Mouse (Mus musculus): ENCODE results near the gene Arid4a. TPM values are rescaled to one million over a fixed set of nuclear protein-coding genes. Genes with fewer than 3 reads are reported as not detected.
"Not testable (repeated sequence)": the region's sequence is repeated elsewhere in the genome, so short reads cannot be mapped to it uniquely, and the experiment has no call there.

Gene Arid4a
- polyA plus RNA-seq, 1 experiment from 2014 or later: 35.7 TPM

DNA sequence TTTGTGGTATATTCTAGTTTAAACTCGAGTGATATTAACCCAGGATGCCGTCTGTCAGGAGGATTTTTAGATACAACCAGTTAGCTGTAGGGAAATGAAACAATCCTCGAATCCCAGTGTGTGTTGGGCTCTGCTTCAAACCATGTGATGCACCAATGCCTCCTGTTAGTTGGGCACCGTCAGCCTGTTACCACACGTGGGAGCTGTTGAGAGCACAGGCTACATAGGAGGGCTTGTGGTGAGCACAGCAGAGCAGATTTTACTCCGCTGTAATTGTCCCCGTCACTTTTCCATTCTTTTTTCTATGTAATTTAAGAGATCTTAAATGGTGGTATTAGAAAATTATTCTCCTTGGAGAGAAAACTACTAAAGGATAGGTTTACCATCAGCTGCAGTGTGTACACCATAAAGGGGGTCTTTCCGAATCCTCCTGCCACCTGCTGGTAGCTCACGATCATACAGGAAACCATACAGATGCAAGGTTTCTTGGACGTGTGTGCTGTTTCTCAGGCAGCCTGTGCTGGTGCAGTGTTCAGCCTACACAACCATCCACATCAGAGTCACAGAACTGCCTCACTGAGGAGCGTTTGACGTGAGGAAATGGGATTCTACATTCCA lies 57.4 kb downstream of the Arid4a start:
- H3K4me2 ChIP-seq (ENCODE audit: low read depth, low read length, severe bottlenecking): no peak overlapping the region
- peaks cover 8% of the 10 kb centered on the region for H3K36me3 ChIP-seq (ENCODE audit: control insufficient read depth, insufficient read depth, low read length)
- no peak overlapping the region for H3K4me3 ChIP-seq (ENCODE audit: low read depth, low read length)
- H3K27me3 ChIP-seq (ENCODE audit: control insufficient read depth, insufficient read depth, low read length): no peaks in the 10 kb centered on the region
- WGBS: 66% methylated on average over 12 of the region's 12 CpGs
- no peak overlapping the region for H3K9ac ChIP-seq (ENCODE audit: low read length)
- H3K27ac ChIP-seq (ENCODE audit: low read depth, low read length): no peak overlapping the region
- DNase-seq (ENCODE audit: low spot score): no peak
- no peaks in the 10 kb centered on the region for H3K4me1 ChIP-seq (replicated peaks; ENCODE audit: control insufficient read depth, insufficient read depth, low read length)
- peak; percentile 56; the same call in 1 of the 2 replicates for ATAC-seq (replicated peaks; ENCODE audit: low FRiP score)
- H3K9me3 ChIP-seq (ENCODE audit: control insufficient read depth, low read length): no peaks in the 10 kb centered on the region

DNA sequence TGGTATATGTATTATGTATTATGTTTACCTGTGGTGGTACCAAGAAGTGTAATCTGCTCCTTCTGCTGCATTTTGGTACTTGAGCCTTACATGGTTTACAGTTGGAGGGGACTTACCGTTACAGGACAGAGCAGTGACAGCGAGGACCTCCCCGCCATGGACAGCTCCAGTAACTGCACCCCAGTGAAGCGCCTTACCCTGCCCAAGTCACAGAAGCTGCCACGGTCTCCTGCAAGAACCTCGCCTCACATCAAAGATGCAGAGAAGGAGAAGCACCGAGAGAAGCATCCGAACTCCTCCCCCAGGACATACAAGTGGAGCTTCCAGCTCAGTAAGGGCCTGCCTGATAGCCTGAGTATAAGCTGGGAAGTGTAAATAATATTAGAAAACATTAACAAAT lies 70.5 kb downstream of the Arid4a start:
- Histone ChIP-seq H3K27ac (ENCODE audit: low read depth, low read length) (no peak overlapping the region), H3K36me3 (ENCODE audit: control insufficient read depth, insufficient read depth, low read length) (no peaks in the 10 kb centered on the region; the same call in 1 of the 2 replicates), H3K4me2 (ENCODE audit: low read depth, low read length, severe bottlenecking) (no peak overlapping the region), H3K4me1 (replicated peaks; ENCODE audit: control insufficient read depth, insufficient read depth, low read length) (no peaks in the 10 kb centered on the region), H3K9ac (ENCODE audit: low read length) (no peak overlapping the region), H3K27me3 (ENCODE audit: control insufficient read depth, insufficient read depth, low read length) (no peaks in the 10 kb centered on the region), H3K4me3 (ENCODE audit: low read depth, low read length) (no peak overlapping the region), H3K9me3 (ENCODE audit: control insufficient read depth, low read length) (no peaks in the 10 kb centered on the region)
- WGBS: 92% methylated on average over 8 of the region's 8 CpGs
- DNase-seq (ENCODE audit: low spot score): no peak
- no peak for ATAC-seq (replicated peaks; ENCODE audit: low FRiP score)

DNA sequence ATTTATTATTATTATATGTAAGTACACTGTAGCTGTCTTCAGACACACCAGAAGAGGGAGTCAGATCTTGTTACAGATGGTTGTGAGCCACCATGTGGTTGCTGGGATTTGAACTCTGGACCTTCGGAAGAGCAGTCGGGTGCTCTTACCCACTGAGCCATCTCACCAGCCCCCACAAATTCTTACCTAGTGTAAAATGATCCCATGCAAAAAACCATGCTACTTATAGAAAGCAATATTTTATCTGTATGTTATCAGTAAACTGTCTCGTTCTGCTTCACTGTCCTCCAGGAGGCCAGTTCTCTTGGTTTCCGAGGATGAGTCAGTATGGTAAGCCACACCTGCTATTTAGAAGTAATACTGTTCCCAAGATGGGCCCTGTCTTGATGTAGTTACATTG lies 88.5 kb downstream of the Arid4a start:
- not testable (repeated sequence) for H3K27ac ChIP-seq (ENCODE audit: low read depth, low read length); H3K4me2 ChIP-seq (ENCODE audit: low read depth, low read length, severe bottlenecking); H3K9ac ChIP-seq (ENCODE audit: low read length); H3K36me3 ChIP-seq (ENCODE audit: control insufficient read depth, insufficient read depth, low read length); H3K27me3 ChIP-seq (ENCODE audit: control insufficient read depth, insufficient read depth, low read length); DNase-seq (ENCODE audit: low spot score); H3K4me1 ChIP-seq (replicated peaks; ENCODE audit: control insufficient read depth, insufficient read depth, low read length); ATAC-seq (replicated peaks; ENCODE audit: low FRiP score); H3K9me3 ChIP-seq (ENCODE audit: control insufficient read depth, low read length); H3K4me3 ChIP-seq (ENCODE audit: low read depth, low read length)
- WGBS: 93% methylated on average over 4 of the region's 4 CpGs

- no peak overlapping the region for H3K9ac ChIP-seq (ENCODE audit: low read length)
- DNase-seq (ENCODE audit: low spot score) (no peak), ATAC-seq (replicated peaks; ENCODE audit: low FRiP score) (no peak)
- no peak overlapping the region for H3K4me2 ChIP-seq (ENCODE audit: low read depth, low read length, severe bottlenecking)
- H3K27ac ChIP-seq (ENCODE audit: low read depth, low read length): no peak overlapping the region
- no peaks in the 10 kb centered on the region for H3K36me3 ChIP-seq (ENCODE audit: control insufficient read depth, insufficient read depth, low read length)
- no peak overlapping the region for H3K4me3 ChIP-seq (ENCODE audit: low read depth, low read length)
- H3K9me3 ChIP-seq (ENCODE audit: control insufficient read depth, low read length): no peaks in the 10 kb centered on the region
- H3K27me3 ChIP-seq (ENCODE audit: control insufficient read depth, insufficient read depth, low read length): no peaks in the 10 kb centered on the region
- WGBS: 85% methylated on average over 6 of the region's 6 CpGs
- 0 out of 2 replicates have a peak, but pooled peaks cover 2% of the 10 kb centered on the region for H3K4me1 ChIP-seq (replicated peaks; ENCODE audit: control insufficient read depth, insufficient read depth, low read length)
Observed at GRCm38 (mm10) chr12:71107216-71107771, 91.5 kb downstream of the Arid4a start.

GRCm38 (mm10) chr12:71111331-71111730 lies 95.5 kb downstream of the Arid4a start, which contains the start of gene Tomm20l:
Gene Tomm20l, plus strand, starts transcription at chr12:71111428.
- peaks cover 3% of the 10 kb centered on the region; the same call in 1 of the 2 replicates for H3K4me1 ChIP-seq (replicated peaks; ENCODE audit: control insufficient read depth, insufficient read depth, low read length)
- no peaks in the 10 kb centered on the region for H3K36me3 ChIP-seq (ENCODE audit: control insufficient read depth, insufficient read depth, low read length)
- DNase-seq (ENCODE audit: low spot score) (peak; percentile 68), ATAC-seq (replicated peaks; ENCODE audit: low FRiP score) (0 out of 2 replicates have a peak, but pooled peaks have one; percentile 42)
- peak within 1 kb of the TSS; percentile 47 for H3K4me2 ChIP-seq (ENCODE audit: low read depth, low read length, severe bottlenecking)
- H3K4me3 ChIP-seq (ENCODE audit: low read depth, low read length): peak within 1 kb of the TSS; percentile 23; the same call in 1 of the 2 replicates
- no peaks in the 10 kb centered on the region for H3K9me3 ChIP-seq (ENCODE audit: control insufficient read depth, low read length)
- no peak within 1 kb of the TSS for H3K27ac ChIP-seq (ENCODE audit: low read depth, low read length)
- WGBS: 5% methylated on average over 33 of the region's 33 CpGs
- H3K27me3 ChIP-seq (ENCODE audit: control insufficient read depth, insufficient read depth, low read length): no peaks in the 10 kb centered on the region
- no peak within 1 kb of the TSS for H3K9ac ChIP-seq (ENCODE audit: low read length)

DNA sequence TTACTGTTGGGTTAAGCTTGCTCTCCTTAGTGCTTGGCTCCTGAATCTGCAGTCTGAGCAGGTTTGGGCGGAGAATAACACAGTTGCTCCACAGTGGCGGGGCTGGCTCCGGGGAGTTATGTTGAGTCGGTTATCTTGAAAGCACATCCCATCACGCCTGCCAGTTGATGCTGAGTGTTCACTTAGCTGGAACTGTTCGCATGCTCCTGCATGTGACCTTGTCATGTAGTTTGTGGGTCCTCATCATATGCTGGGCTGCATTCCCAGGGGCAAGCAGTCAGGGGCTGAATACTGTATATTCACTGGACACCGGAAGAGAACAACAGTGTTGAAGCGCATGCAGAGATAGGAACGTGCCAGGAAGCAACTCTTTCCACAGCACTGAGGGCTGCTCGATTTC lies 97.3 kb downstream of the Arid4a start:
- Histone ChIP-seq H3K36me3 (ENCODE audit: control insufficient read depth, insufficient read depth, low read length) (no peaks in the 10 kb centered on the region), H3K4me2 (ENCODE audit: low read depth, low read length, severe bottlenecking) (no peak overlapping the region), H3K27ac (ENCODE audit: low read depth, low read length) (no peak overlapping the region), H3K4me3 (ENCODE audit: low read depth, low read length) (no peak overlapping the region), H3K27me3 (ENCODE audit: control insufficient read depth, insufficient read depth, low read length) (no peaks in the 10 kb centered on the region), H3K9me3 (ENCODE audit: control insufficient read depth, low read length) (no peaks in the 10 kb centered on the region), H3K9ac (ENCODE audit: low read length) (no peak overlapping the region), H3K4me1 (replicated peaks; ENCODE audit: control insufficient read depth, insufficient read depth, low read length) (peaks cover 3% of the 10 kb centered on the region; the same call in 1 of the 2 replicates)
- no peak for DNase-seq (ENCODE audit: low spot score)
- ATAC-seq (replicated peaks; ENCODE audit: low FRiP score): no peak
- 93% methylated on average over 10 of the region's 10 CpGs for WGBS

GRCm38 (mm10) chr12:71113675-71114288 lies 98.0 kb downstream of the Arid4a start:
- Histone ChIP-seq H3K9me3 (ENCODE audit: control insufficient read depth, low read length) (no peaks in the 10 kb centered on the region), H3K9ac (ENCODE audit: low read length) (no peak overlapping the region), H3K4me1 (replicated peaks; ENCODE audit: control insufficient read depth, insufficient read depth, low read length) (peaks cover 3% of the 10 kb centered on the region; the same call in 1 of the 2 replicates), H3K27ac (ENCODE audit: low read depth, low read length) (no peak overlapping the region), H3K27me3 (ENCODE audit: control insufficient read depth, insufficient read depth, low read length) (no peaks in the 10 kb centered on the region), H3K4me2 (ENCODE audit: low read depth, low read length, severe bottlenecking) (peak overlapping the region; percentile 19; the same call in 1 of the 2 replicates), H3K36me3 (ENCODE audit: control insufficient read depth, insufficient read depth, low read length) (no peaks in the 10 kb centered on the region), H3K4me3 (ENCODE audit: low read depth, low read length) (no peak overlapping the region)
- DNase-seq (ENCODE audit: low spot score) (peak; percentile 53), ATAC-seq (replicated peaks; ENCODE audit: low FRiP score) (no peak)
- 26% methylated on average over 12 of the region's 12 CpGs for WGBS

DNA sequence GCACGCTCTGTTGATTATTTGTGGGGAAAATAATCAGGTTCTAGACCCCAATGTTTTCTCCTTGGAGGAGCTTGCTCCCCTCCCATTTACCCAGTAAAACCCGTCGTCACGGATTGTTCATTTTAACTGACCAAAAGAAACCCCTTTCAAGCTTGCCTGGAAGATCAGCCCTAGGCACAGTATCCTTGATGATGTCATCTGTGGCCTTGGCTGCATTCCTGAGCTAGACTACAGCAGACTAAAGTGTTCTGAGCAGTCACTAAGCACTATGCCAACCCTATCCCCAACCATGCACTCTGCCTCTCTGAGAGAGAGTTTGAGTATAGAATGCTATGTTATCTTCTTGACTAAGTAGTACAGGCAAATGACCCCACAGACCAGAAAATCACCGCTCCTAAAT lies 100.6 kb downstream of the Arid4a start:
- no peaks in the 10 kb centered on the region for H3K27me3 ChIP-seq (ENCODE audit: control insufficient read depth, insufficient read depth, low read length)
- no peaks in the 10 kb centered on the region for H3K9me3 ChIP-seq (ENCODE audit: control insufficient read depth, low read length)
- no peaks in the 10 kb centered on the region for H3K36me3 ChIP-seq (ENCODE audit: control insufficient read depth, insufficient read depth, low read length)
- no peak overlapping the region for H3K27ac ChIP-seq (ENCODE audit: low read depth, low read length)
- H3K4me1 ChIP-seq (replicated peaks; ENCODE audit: control insufficient read depth, insufficient read depth, low read length): peaks cover 2% of the 10 kb centered on the region; the same call in 1 of the 2 replicates
- H3K4me3 ChIP-seq (ENCODE audit: low read depth, low read length): no peak overlapping the region
- ATAC-seq (replicated peaks; ENCODE audit: low FRiP score) (no peak), DNase-seq (ENCODE audit: low spot score) (no peak)
- 82% methylated on average over 5 of the region's 5 CpGs for WGBS
- H3K9ac ChIP-seq (ENCODE audit: low read length): no peak overlapping the region
- H3K4me2 ChIP-seq (ENCODE audit: low read depth, low read length, severe bottlenecking): no peak overlapping the region

Measured in forebrain, embryonic 11.5 days (tissue).